Mouse (Mus musculus): ENCODE results near the gene Slc5a8.

Slc5a8 gene

DNA sequence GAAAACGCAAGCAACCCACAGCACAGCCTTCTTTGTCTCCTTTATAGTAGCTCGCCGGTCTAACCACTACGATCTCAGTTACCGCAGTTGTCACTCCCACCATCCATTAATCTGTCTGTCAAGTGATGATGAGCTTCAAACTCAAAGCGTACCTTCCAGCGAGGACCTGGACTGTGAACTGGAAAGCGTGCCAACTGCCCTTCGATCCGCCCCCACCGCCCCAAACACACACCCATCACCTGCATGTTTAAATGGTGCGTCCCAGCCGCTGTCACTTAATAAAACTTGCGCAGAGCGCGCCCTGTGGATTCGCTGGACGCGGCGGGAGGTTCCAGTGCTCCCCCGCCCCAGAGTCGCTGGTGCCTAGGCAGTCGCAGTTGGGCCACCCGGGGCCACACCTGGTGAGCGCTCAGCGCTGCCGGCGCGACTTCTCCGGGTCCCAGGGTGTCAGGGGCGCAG lies at the start of gene Slc5a8:
Slc5a8 (plus strand) TSS at position 361 of the 459 bp plus-strand sequence.
- no peak for DNase-seq (ENCODE audit: extremely low read depth, low read depth)

DNA sequence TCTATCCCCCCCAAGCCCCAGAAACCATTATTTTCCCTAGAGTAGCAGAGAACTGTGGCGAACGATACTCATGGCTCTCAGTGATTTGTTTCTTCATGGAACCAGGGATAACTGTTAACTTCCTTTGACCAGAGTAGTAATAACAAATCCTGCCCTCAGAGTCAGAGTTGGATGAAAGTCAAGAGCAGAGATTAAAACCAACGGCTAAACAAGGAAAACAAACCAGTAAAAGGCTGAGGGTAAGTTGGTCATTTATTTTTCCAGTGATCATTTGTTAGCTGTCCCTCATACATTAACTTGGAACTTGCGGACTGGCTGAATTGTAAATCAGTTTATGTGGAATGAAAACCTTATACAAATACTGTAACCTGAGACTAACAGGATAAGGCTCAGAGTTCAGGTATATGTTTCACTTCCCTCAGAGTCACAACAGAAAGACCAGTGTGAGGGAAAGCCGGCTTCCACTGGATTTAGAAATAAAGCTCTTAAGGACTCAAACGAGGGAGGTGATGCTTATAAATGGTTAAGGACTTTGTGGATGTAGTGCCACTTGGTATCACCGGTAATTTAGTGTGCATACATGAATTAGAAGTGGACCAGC lies 36.8 kb upstream of the Slc5a8 start:
- no peak for DNase-seq (ENCODE audit: extremely low read depth, low read depth)

DNA sequence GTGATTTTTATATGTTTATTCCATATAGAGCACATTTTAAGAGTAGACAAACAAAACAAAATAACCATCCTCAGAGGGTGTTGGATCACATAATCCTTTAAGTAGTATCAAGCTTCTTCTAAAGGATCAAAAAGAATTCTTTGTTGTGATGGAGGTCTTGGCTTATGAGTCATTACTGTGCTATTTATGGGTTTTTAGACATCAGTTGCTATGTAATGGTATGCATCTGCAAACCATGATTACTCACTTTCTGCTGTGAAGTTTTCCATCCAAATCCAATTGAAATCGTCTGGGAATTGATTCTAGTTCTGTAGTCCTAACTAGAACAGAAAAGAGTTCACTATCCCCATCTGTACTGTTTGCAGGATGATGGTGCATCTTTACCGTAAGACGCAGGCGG lies 35.8 kb upstream of the Slc5a8 start:
- no peak for DNase-seq (ENCODE audit: extremely low read depth, low read depth)

DNA sequence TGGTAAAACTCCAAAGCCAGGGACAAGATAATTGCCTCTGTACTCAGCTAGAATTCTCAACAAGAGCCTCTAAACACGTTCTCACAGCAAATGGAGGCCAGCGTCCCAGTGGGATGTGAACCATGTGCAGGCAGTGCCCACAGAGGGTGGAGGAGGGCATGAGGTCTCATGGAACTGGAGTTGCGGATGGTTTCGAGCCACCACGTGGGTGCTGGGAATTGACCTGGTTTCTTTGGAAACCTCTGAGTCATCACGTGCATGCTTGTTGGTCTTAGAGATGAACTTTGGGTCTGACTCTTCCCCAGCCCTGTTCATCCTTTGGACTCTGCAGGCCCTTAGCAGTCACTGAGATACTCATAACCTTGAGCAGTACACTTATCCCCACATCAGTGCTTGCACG lies 32.5 kb upstream of the Slc5a8 start:
- DNase-seq (ENCODE audit: extremely low read depth, low read depth) = no peak

DNA sequence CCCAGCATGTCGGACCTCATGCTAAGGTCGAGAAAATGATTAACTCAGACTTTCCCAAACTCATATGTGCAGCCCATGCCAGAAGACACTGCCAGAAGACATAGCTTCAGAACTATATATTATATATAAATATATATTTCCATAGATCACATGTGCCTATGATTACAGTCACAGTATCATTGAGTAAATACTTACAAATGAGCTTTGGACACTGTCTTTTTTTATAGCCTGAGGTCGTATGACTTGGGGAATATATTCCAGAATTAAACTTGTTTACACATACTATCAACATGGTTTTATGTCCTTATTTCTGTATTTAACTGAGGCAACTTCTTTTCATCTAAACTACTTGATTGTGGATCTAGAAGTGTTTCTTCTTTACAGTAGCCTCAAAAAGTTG lies 24.9 kb upstream of the Slc5a8 start:
- DNase-seq (ENCODE audit: extremely low read depth, low read depth) = no peak

DNA sequence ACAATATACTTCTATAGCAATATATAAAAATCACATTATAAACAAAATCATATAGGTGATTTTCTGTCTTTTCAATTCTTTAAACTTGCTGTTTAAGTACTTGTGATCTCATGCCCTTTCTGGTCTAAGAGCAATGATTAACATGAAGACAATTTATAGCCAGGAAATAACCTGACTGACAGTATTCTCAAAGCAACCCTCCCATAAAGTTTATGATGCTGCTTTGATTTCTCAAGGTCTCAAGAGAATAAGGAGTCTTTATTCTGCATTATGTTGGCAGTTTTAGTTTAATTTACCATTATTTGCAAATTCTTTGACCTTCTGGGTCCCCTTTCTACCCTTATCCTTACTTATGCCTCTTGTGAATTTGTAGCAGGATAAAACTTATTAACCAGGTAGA lies 24.4 kb upstream of the Slc5a8 start:
- no peak for DNase-seq (ENCODE audit: extremely low read depth, low read depth)

DNA sequence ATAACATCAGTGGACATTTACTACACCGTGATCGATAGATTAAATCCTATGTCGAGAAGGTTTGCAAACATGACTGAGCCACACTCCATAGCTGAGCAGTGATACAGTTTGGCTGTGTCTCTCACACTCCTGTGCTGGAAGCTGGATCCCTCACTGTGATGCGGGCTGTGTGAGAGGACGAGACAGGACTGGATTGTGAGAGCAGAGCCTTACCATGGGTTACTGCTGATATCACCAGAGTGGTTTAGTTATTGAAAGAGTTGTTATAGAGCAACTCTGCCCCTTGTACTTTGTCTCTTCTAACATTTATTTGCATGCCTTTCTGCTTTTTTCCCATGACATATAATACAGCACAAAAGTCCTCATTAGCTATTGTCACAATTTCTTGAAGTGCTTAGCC lies 23.5 kb upstream of the Slc5a8 start:
- DNase-seq (ENCODE audit: extremely low read depth, low read depth) = no peak

DNA sequence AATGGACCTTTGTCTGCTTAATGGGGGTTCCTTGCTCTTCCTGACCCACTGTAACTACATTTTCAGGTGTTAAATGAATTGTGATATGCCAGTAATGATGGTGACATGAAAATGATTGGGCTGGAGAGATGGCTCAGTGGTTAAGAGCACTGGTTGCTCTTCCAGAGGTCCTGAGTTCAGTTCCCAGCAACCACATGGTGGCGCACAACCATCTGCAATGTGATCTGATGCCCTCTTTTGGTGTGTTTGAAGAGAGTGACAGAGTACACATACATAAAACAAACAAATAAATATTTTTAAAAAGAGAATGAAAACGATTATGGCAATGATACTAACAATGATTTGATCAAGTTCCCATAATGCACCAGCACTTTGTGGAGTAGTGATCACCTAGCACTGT lies 19.8 kb upstream of the Slc5a8 start:
- no peak for DNase-seq (ENCODE audit: extremely low read depth, low read depth)

DNA sequence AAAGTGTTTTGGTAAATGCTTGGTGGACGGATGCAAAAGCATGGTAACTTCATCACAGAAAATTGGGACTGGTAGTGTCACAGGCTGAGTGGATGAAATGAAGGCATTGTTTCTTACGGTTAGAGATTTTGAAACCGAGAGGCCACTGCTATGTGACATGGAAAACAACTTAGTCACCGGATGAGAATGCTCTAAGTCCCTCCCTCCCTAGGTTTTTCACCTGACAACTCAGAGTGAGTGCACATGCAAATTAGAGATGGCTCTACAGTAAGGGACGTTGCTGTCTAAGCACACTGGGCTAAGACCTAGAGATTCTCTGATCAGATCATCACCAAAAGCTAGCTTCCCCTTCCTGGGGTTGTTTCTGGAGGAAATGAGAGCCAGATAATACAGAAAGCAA lies 10.9 kb upstream of the Slc5a8 start:
- no peak for DNase-seq (ENCODE audit: extremely low read depth, low read depth)

DNA sequence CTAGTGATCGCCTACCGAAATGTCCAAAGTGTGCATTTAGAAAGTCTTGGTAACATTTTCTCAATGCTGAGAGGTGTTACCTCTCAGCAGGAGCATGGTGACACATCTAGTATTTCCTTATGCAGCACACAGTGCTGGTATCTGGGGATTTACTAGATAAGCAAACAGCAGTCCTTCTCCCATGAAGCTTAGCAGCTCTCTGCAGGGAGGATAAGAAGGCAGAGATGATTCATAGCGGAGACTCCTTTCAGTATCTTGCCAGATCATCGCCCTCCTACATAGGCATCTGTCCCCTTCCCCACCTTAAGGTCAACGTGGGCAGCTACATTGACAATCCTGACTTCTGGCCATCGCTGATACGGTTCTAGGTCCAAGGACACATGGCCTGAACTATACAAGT lies 8.4 kb upstream of the Slc5a8 start:
- DNase-seq (ENCODE audit: extremely low read depth, low read depth) = no peak

DNA sequence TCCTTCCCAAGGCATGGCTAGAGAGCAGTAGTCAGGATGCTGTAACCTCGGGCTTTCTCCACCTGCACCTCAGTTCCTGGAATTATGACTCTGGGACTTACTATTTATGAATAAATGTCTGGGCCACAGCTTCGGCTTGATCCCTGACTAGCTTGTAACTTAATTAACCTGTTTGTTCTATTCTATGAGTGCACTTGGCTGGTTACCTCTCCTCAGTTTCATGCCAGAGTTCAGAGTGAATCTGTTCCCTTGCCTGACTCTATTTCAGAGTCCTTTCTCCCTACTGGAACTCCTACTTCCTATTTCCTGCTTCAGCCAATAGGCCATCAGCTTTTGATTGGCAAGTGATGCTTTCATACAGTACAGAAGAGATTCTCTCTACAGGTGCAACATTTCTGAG lies 2.1 kb upstream of the Slc5a8 start:
- no peak for DNase-seq (ENCODE audit: extremely low read depth, low read depth)

DNA sequence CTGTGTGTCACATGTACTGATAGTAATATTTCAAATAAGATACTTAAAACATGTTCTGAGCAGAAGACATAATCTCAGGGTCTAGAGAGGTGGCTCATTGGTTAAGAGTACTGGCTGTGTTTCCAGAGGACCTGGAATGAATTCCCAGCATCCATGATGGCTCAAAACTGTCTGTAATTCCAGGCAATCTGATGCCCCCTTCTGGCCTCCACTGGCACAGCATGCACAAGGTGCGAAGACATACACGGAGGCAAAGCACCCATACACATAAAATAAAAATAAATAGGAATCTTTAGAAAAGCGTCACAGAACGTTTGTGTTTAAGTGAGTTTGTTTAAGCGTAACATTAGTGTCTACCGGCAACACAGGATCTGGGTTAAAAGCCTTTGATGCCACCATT lies 956 bp upstream of the Slc5a8 start:
- DNase-seq (ENCODE audit: extremely low read depth, low read depth) = no peak

DNA sequence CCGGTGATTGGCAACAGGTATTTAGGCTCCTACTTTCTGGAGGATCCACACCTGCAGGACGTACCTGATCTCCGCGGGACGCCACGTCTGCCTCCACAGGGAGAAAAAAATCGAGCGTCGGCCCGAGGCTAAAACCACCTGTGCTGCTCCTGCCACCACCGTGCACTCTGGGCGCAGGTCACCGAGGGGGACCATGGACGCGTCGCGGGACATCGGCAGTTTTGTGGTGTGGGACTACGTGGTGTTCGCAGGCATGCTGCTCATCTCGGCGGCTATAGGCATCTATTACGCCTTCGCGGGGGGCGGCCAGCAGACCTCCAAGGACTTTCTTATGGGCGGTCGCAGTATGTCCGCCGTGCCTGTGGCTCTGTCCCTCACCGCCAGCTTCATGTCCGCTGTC lies 322 bp downstream of the Slc5a8 start:
- no peak for DNase-seq (ENCODE audit: extremely low read depth, low read depth)

DNA sequence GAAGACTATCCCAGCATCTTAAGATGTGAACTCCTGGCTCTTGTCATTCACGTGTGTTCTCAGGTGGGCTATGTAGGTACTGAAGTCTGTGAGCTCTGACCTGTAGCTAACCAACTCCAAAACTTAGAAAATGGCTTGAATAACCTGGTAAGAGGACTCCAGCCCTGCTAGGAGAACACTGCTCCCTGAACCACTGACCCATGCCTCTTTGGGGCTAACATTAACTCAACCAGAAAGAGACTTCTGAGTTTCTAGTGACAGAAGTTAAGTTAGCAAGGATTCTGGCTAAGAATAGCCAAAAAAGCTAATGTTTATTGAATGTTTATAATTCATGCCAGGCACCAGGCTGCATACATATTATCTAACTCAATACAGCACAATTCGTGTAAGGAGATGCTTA lies 2.6 kb downstream of the Slc5a8 start:
- DNase-seq (ENCODE audit: extremely low read depth, low read depth) = no peak

DNA sequence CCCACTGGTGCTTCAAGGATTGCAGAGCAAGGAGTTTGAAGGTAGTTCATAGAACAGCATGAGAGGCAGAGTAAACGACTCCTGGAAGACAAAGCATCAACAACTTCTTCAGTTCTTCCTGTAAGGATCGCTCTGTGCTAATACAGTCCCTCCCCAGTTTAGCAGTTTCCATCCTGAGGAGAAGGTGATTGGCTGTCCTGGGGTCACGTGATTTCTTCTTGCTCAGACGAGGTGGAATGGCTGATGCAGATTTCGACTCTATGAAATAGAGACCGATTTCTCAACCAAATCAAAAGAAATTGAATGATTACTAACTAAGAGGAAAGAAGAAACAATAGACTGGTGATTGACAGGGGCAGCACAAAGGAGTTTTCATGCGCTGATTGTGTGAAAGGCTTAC lies 5.6 kb downstream of the Slc5a8 start:
- no peak for DNase-seq (ENCODE audit: extremely low read depth, low read depth)

DNA sequence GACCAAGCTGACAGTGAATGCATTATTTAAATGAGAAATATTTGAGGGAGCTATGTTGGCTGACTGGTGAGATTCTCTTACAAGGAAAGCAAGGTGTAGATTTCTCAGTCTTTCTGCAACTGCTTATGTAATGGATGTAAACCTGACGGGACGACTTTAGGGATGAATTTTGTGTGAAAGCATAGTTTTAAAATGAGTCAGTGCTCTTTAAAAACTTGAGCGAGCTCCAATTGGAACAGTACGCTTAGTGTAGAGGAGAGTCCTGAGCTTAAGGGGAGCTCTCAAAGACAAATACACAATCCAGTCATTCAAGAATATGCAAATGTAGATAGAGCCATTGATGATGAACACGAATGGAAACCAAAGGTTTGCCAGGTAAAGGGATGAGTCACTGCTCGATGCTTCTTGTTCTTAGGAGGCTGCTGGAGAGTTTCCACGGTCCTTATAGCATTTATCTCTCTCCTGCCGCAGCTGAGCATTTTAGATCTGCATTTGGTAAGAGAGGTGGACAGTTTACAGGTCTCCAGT lies 6.8 kb downstream of the Slc5a8 start:
- DNase-seq (ENCODE audit: extremely low read depth, low read depth) = no peak

DNA sequence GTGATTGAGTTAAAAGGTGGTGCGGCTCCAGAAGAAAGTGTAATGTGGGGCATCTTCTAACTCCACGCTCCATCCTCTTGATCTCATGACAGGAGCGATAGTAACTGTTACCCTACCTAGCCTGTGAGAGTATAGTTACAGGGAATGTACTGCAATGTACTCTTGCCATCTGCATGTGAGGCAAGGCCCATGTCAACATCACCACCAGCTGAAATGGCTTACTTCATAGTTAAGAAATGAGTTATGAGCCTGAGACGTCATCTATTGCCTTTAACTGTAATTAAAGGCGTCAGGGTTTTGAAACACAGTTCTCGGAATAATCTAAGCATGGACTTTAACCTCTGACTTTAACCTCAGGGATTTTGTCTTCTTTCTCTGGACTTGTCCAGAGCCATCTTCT lies 11.2 kb downstream of the Slc5a8 start:
- DNase-seq (ENCODE audit: extremely low read depth, low read depth) = no peak

DNA sequence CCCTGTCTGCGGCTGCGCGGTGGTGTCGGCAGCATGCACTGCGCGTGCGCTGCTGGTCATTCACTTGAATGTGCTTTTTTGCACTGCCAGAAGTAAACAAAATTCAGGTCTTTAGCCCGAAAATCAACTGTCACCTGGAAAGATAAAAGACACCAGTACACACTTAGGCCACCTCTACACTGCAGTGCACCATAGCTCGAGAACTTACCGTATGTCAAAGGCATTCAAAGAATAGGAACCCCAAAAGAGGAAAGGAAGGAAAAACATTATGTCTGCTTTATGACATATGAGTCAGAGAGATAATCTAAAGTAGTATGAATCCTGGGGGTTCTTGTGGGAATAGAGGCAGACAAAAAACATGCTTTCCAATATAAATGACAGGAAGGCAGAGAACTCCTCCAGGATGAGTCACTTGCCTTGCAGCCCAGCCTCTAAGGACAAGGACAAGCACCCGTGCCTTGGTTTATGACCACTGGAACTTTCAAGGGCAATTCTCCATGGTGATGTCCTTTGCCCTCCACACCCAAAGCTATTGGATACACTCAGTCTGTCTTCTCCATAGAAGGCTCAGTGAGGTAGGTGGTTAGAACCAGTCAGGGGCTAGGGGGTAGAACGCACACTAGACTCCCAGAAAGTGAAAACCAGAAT lies 64.0 kb downstream of the Slc5a8 start:
- DNase-seq (ENCODE audit: extremely low read depth, low read depth) = no peak

DNA sequence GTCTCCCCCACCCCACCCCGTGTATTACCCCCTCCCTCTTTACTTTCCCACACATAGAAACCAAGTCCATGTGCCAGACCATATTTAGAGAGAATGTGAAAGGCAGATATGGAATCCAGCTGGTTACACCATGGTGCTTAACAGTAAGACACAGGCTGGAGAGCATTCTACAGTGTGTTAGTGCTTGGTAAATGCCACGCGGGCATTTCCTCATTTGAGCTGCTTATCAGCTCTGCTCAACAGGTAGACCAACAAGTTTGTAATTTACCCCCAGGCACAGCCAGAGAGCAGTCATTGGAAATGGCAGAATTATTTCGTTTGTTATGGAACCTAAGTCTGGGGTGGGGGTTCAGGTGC lies 64.5 kb downstream of the Slc5a8 start:
- no peak for DNase-seq (ENCODE audit: extremely low read depth, low read depth)

DNA sequence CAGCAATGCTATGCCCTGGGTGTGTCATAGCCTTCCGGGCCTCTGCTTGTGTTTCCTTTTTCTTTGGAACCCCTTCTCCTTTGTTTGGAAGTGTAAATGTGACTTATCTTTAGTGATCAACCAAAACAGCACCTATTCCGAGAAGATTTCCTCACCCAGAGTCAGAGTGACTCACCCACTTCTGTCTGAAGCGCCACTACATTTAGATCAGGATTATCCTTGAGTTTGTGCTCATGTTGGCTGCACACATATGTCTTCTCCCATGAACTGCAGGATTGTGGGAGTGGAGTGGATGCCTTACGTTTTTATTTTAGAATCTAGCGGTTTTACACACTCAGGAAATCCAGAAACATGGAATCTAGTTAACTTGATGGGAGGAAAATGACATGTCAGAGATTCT lies 75.0 kb downstream of the Slc5a8 start:
- DNase-seq (ENCODE audit: extremely low read depth, low read depth) = no peak

DNA sequence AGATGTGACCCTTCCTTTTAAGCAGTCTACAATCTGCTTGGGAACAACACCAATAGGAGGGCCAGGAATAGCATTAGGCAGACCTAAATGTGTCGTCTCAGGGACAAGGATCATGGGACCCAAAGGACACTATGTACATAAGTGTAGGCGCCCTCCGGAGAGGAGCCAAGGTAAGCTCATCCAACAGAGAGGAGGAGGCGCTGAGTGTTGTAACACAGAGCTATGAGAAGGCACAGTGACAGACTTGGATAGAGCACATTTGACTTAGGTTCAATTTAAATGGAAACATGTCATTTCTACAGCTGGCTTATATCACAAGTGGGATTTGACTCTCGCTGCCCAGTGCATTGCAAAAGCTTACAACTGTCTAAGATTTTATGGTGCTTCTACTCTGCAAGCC lies 82.8 kb downstream of the Slc5a8 start:
- DNase-seq (ENCODE audit: extremely low read depth, low read depth) = no peak

DNA sequence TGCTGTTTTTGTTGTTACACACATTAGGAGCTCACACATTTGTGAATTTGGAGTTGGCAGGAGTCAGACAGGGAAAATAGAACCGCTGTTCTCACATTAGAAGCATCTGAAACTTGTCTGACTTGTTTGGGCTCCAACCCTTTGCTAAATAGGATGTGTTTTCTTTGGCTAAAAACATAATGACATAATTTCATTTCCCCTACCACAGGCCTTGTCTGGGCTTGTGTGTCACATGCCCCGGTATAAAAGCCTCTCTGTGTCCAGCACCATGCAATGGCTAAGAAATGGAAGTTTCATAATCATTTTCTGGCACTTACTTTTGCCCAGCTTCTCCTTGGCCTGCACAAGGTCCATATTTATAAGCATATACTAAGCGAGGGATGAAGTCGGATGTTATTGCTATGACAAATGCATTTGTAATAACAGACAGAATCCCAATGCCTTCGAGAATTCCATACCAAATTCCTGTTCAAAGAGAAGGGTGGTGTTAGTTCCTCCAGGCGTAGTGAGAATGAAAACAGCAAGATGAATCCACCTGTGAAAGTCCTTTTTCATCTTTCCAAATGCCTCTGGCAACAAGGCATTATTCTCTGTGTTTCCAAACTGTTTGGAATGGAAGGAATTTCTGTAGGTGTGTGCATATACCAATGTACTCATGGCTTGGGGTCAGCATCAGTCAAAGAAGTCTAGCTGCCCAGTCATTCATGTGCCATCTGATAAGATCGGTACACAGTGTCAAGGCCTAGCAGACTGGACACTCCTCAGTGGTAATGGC lies 85.3 kb downstream of the Slc5a8 start:
- no peak for DNase-seq (ENCODE audit: extremely low read depth, low read depth)

DNA sequence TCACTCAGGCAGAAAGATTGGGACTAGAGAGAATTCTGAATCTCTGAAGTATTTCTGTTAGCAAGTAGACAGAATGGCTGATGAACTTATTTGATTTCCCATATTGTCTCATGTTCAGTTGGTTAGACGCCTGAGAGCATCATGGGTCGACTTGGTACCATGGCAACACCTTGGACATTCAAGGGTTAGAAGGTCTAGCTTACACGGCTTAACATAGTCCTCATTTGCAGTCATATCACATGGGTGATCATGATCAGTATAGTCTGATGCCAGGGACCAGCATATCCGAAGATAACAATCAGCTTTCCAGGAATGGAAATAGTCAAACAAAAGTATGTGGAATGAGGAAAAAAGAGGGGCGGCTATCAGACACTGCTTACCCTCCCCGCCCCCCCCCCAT lies 93.1 kb downstream of the Slc5a8 start:
- DNase-seq (ENCODE audit: extremely low read depth, low read depth) = no peak
